19 mouse cellular contexts compared by ENCODE assay signal in the genomic region with DNA sequence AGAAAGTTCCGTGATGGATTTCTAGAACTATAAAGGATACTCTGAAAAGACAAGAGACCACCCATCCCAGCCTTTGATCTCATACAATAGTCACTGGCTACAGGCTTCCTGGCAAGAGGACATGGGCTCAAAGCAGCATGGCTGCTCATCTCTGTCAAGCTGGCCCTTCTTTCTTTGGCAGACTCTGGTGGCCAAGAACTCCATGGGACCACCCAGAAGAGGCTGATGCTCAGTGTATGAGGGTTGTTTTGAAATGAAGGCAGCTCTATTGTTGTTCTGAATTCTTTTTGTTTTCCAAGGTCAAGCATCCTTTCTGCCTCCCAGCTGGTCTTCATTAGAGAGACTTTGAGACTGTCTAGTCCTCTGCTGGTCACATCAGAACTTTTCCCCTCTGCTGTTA.
"Had no signal": no experiment of that assay in that cellular context is flagged by ENCODE, and none has a peak within 500 bp of the region (broad histone marks: within the 10 kb centered on the region; RNA-seq: fewer than 3 reads in every experiment).

No protein-coding gene starts in this region.

- ATAC-seq: intestine, embryonic 16.5 days; lung, postnatal 0 days; midbrain, embryonic 16.5 days had no signal

- H3K27me3 ChIP-seq: limb, embryonic 13.5 days; liver, embryonic 13.5 days; midbrain, embryonic 12.5 days; stomach, embryonic 15.5 days had no signal

- H3K36me3 ChIP-seq: limb, embryonic 10.5 days; limb, embryonic 13.5 days; liver, embryonic 13.5 days; midbrain, embryonic 12.5 days; stomach, embryonic 15.5 days had no signal

- DNase-seq: kidney, adult 18-20 months; kidney, adult 9 months; kidney, postnatal 14 days; layer of hippocampus, adult 9-11 months; liver; liver, embryonic 13.5 days; lung, embryonic 14.5 days; right cerebral cortex, postnatal 25 days; spleen, adult 18-20 months; thymus, postnatal 36 days had no signal

- H3K9ac ChIP-seq: limb, embryonic 13.5 days; liver, embryonic 13.5 days; lung, embryonic 14.5 days; midbrain, embryonic 12.5 days; stomach, embryonic 15.5 days had no signal

- H3K4me1 ChIP-seq: limb, embryonic 10.5 days; liver, embryonic 13.5 days; midbrain, embryonic 12.5 days; stomach, embryonic 15.5 days had no signal

- H3K4me2 ChIP-seq: limb, embryonic 13.5 days; liver, embryonic 13.5 days; lung, embryonic 14.5 days; midbrain, embryonic 12.5 days; stomach, embryonic 15.5 days had no signal

- H3K27ac ChIP-seq: layer of hippocampus, adult 2 months; limb, embryonic 10.5 days; limb, embryonic 13.5 days; liver, embryonic 13.5 days; macrophage; midbrain, embryonic 12.5 days; stomach, embryonic 15.5 days had no signal

- H3K9me3 ChIP-seq: limb, embryonic 10.5 days; limb, embryonic 13.5 days; liver, embryonic 13.5 days; midbrain, embryonic 12.5 days; stomach, embryonic 15.5 days had no signal

- H3K4me3 ChIP-seq: layer of hippocampus, adult 2 months; limb, embryonic 10.5 days; limb, embryonic 13.5 days; liver, embryonic 13.5 days; midbrain, embryonic 12.5 days; stomach, embryonic 15.5 days had no signal
